Mouse (Mus musculus) right cerebral cortex, postnatal 36 days (tissue): Measurements from ENCODE around the gene Apoc3.

Source experiments
- DNase-seq, 2 experiments: peaks; one replicate each; pipeline ENCODE4 v3.0.0; 2022; ENCODE audit warnings: low spot score in 2 of 2, mixed read lengths in 1 of 2

Gene Apoc3

DNA sequence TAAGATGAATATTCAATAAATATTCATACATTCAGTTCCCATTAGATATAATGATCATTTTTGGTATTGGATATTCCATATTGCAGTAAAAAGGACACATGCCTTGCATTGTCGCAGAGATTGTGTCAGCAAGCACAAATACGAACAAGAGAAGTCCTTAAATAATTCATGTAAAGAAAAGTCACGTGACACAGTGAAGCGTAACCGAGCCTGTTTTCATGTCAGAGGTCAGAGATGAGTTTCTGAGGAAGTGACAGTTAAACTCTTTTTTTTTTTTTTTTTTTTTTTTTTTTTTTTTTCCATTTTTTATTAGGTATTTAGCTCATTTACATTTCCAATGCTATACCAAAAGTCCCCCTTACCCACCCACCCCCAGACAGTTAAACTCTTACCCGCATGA is 42.8 kb downstream of the Apoc3 start:
- no peak for DNase-seq

GRCm38 (mm10) chr9:46191644-46192043 is 43.8 kb downstream of the Apoc3 start:
- DNase-seq, result no peak

- DNase-seq, result no peak
Observed at GRCm38 (mm10) chr9:46191234-46191633, 44.2 kb downstream of the Apoc3 start.

DNA sequence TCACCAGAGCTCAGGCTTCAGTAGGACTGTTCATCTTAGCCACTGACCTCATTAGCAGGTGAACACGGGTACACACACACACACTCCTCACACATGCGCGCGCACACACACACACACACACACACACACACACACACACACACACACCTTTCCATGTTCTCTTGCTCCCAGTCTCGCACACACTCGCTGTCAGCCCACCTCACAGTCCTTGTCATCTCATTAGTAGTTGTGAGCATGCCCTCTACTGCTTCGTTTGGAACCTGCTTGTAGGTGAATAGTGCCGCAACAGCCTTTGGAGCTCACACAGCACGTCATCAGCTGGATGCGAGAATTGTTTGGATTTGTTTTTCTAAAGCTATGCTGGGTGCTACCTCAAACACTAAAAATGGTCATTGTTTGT is 46.1 kb downstream of the Apoc3 start:
- DNase-seq, result no peak

- no peak for DNase-seq
Observed at GRCm38 (mm10) chr9:46188956-46189355, 46.5 kb downstream of the Apoc3 start.

- DNase-seq, result no peak
Observed at GRCm38 (mm10) chr9:46188370-46188769, 47.1 kb downstream of the Apoc3 start.

GRCm38 (mm10) chr9:46186387-46186786 is 49.0 kb downstream of the Apoc3 start:
- DNase-seq, result no peak

- no peak for DNase-seq
Observed at GRCm38 (mm10) chr9:46185191-46185590, 50.2 kb downstream of the Apoc3 start.

DNA sequence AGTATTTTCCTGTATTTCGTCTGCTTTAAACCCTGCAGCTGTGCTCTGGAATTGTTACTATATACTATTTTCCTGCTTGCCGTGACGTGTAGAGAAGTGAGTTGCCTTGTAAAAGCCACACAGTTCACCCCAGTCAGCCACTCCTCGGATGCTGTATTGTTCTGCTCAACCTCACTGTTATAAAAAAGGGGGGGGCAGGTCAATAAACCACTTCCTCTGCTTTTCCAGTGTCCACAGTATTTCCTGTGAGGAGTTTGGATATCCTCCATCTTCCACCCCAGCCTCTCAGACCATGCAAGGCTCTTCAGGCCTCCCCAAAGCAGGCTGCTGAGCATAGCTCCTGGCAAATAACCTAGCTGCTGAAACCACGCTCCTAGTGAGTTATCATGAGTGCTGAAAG is 50.9 kb downstream of the Apoc3 start:
- DNase-seq, result no peak
